Mouse (Mus musculus): ENCODE measurements around the gene Elp4. TPM values are rescaled to one million over a fixed set of nuclear protein-coding genes. Genes with fewer than 3 reads are reported as not detected.

Gene Elp4
- polyA plus RNA-seq, 1 experiment = 4.7 TPM

DNA sequence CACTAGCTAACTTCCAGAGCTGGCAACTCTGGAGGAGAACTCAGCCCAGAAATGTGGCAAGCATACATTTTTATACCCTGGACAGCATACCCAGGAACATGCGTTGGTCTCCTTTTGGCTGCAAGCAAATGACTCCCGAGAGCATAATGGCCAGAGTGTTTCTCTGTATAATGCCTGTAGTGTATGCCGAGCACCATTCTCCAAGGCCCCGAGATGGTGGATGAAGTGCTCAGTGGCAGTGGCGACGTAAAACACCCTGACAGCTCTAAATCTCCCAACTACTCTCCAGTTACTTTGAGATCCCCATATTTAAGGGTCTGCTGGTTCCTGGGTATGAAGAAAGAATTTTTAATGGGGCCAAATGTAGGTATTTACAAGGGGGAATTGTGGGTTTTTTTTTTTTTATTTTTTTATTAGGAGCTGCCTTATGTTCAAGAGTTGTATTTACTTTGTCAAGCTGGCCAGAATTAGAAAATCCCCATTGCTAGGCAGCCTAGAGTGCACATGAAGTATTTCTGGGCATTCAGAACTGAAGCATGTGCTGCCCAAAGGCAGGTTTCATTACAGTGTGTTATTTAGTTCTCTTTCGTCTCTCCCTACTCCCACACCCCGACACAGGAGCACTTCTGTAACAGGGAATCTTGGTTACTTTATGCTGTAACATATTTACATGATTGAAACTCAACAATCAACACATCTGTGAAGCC, 188.8 kb downstream of the Elp4 start:
- H3K36me3 ChIP-seq (ENCODE audit: control insufficient read depth, insufficient read depth, low read length) = no peaks in the 10 kb centered on the region
- 96% methylated on average over 8 of the region's 8 CpGs for WGBS
- DNase-seq = no peak
- TF ChIP-seq POLR2A (IDR thresholded peaks at IDR 0.05; ENCODE audit: control insufficient read depth, extremely low read depth, insufficient read depth, low read length, poor library complexity) = no peak
- no peak for TF ChIP-seq CTCF (IDR thresholded peaks at IDR 0.05; ENCODE audit: borderline replicate concordance, control insufficient read depth, extremely low read depth, insufficient read depth, low read length, poor library complexity)
- no peaks in the 10 kb centered on the region for H3K4me1 ChIP-seq (replicated peaks; ENCODE audit: control insufficient read depth, insufficient read depth, low read length)
- no peak overlapping the region for H3K27ac ChIP-seq (ENCODE audit: control insufficient read depth, insufficient read depth, low read length)
- H3K27me3 ChIP-seq (ENCODE audit: control insufficient read depth, insufficient read depth, low read length) = no peaks in the 10 kb centered on the region
- no peak overlapping the region for H3K4me3 ChIP-seq (ENCODE audit: control insufficient read depth, insufficient read depth, low read length)

GRCm38 (mm10) chr2:105710511-105710910, 193.9 kb downstream of the Elp4 start:
- no peaks in the 10 kb centered on the region for H3K4me1 ChIP-seq (replicated peaks; ENCODE audit: control insufficient read depth, insufficient read depth, low read length)
- no peak for TF ChIP-seq POLR2A (IDR thresholded peaks at IDR 0.05; ENCODE audit: control insufficient read depth, extremely low read depth, insufficient read depth, low read length, poor library complexity)
- TF ChIP-seq CTCF (IDR thresholded peaks at IDR 0.05; ENCODE audit: borderline replicate concordance, control insufficient read depth, extremely low read depth, insufficient read depth, low read length, poor library complexity) = no peak
- H3K27ac ChIP-seq (ENCODE audit: control insufficient read depth, insufficient read depth, low read length) = no peak overlapping the region
- DNase-seq = no peak
- no peaks in the 10 kb centered on the region for H3K36me3 ChIP-seq (ENCODE audit: control insufficient read depth, insufficient read depth, low read length)
- no peaks in the 10 kb centered on the region for H3K27me3 ChIP-seq (ENCODE audit: control insufficient read depth, insufficient read depth, low read length)
- H3K4me3 ChIP-seq (ENCODE audit: control insufficient read depth, insufficient read depth, low read length) = no peak overlapping the region
- 92% methylated on average over 3 of the region's 3 CpGs for WGBS

- Histone ChIP-seq H3K27ac (ENCODE audit: control insufficient read depth, insufficient read depth, low read length) (no peak overlapping the region), H3K36me3 (ENCODE audit: control insufficient read depth, insufficient read depth, low read length) (no peaks in the 10 kb centered on the region), H3K27me3 (ENCODE audit: control insufficient read depth, insufficient read depth, low read length) (no peaks in the 10 kb centered on the region), H3K4me3 (ENCODE audit: control insufficient read depth, insufficient read depth, low read length) (no peak overlapping the region), H3K4me1 (replicated peaks; ENCODE audit: control insufficient read depth, insufficient read depth, low read length) (no peaks in the 10 kb centered on the region)
- 93% methylated on average over 3 of the region's 3 CpGs for WGBS
- DNase-seq = no peak
- no peak for TF ChIP-seq CTCF (IDR thresholded peaks at IDR 0.05; ENCODE audit: borderline replicate concordance, control insufficient read depth, extremely low read depth, insufficient read depth, low read length, poor library complexity)
- no peak for TF ChIP-seq POLR2A (IDR thresholded peaks at IDR 0.05; ENCODE audit: control insufficient read depth, extremely low read depth, insufficient read depth, low read length, poor library complexity)
These were observed 195.2 kb downstream of the Elp4 start for GRCm38 (mm10) chr2:105709126-105709525.

GRCm38 (mm10) chr2:105705320-105705719, 199.0 kb downstream of the Elp4 start:
- Histone ChIP-seq H3K27me3 (ENCODE audit: control insufficient read depth, insufficient read depth, low read length) (no peaks in the 10 kb centered on the region), H3K4me1 (replicated peaks; ENCODE audit: control insufficient read depth, insufficient read depth, low read length) (no peaks in the 10 kb centered on the region), H3K4me3 (ENCODE audit: control insufficient read depth, insufficient read depth, low read length) (no peak overlapping the region), H3K36me3 (ENCODE audit: control insufficient read depth, insufficient read depth, low read length) (no peaks in the 10 kb centered on the region), H3K27ac (ENCODE audit: control insufficient read depth, insufficient read depth, low read length) (no peak overlapping the region)
- DNase-seq = no peak
- TF ChIP-seq CTCF (IDR thresholded peaks at IDR 0.05; ENCODE audit: borderline replicate concordance, control insufficient read depth, extremely low read depth, insufficient read depth, low read length, poor library complexity) (no peak), POLR2A (IDR thresholded peaks at IDR 0.05; ENCODE audit: control insufficient read depth, extremely low read depth, insufficient read depth, low read length, poor library complexity) (no peak)
- 93% methylated on average over 2 of the region's 2 CpGs for WGBS

- TF ChIP-seq POLR2A (IDR thresholded peaks at IDR 0.05; ENCODE audit: control insufficient read depth, extremely low read depth, insufficient read depth, low read length, poor library complexity) (no peak), CTCF (IDR thresholded peaks at IDR 0.05; ENCODE audit: borderline replicate concordance, control insufficient read depth, extremely low read depth, insufficient read depth, low read length, poor library complexity) (no peak)
- no peak for DNase-seq
- WGBS = 96% methylated on average over 10 of the region's 10 CpGs
- Histone ChIP-seq H3K4me3 (ENCODE audit: control insufficient read depth, insufficient read depth, low read length) (no peak overlapping the region), H3K36me3 (ENCODE audit: control insufficient read depth, insufficient read depth, low read length) (no peaks in the 10 kb centered on the region), H3K27me3 (ENCODE audit: control insufficient read depth, insufficient read depth, low read length) (no peaks in the 10 kb centered on the region), H3K27ac (ENCODE audit: control insufficient read depth, insufficient read depth, low read length) (no peak overlapping the region), H3K4me1 (replicated peaks; ENCODE audit: control insufficient read depth, insufficient read depth, low read length) (no peaks in the 10 kb centered on the region)
These were observed 201.8 kb downstream of the Elp4 start for GRCm38 (mm10) chr2:105702586-105702985.

DNA sequence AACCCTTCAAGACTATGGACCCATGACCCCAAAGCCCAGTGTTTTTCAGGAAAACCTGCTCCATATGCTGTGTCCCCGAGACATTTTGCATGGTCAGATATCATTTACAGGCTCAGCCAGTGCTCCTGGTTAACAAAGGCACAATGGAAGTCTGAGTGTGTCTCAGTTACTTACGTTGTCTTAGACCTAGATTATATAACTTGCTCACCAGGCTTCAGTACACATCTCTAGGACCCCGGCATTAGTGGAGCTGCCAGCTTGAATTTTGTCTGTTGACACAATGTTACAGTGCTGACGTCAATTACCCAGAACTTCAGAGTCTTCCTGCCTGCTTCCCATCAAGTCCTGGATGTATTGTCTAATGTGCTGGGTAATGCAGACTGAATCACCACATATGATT, 202.6 kb downstream of the Elp4 start:
- Histone ChIP-seq H3K4me3 (ENCODE audit: control insufficient read depth, insufficient read depth, low read length) (no peak overlapping the region), H3K4me1 (replicated peaks; ENCODE audit: control insufficient read depth, insufficient read depth, low read length) (no peaks in the 10 kb centered on the region), H3K27me3 (ENCODE audit: control insufficient read depth, insufficient read depth, low read length) (no peaks in the 10 kb centered on the region), H3K36me3 (ENCODE audit: control insufficient read depth, insufficient read depth, low read length) (no peaks in the 10 kb centered on the region), H3K27ac (ENCODE audit: control insufficient read depth, insufficient read depth, low read length) (no peak overlapping the region)
- WGBS = 94% methylated on average over 4 of the region's 4 CpGs
- no peak for DNase-seq
- TF ChIP-seq CTCF (IDR thresholded peaks at IDR 0.05; ENCODE audit: borderline replicate concordance, control insufficient read depth, extremely low read depth, insufficient read depth, low read length, poor library complexity) = no peak
- no peak for TF ChIP-seq POLR2A (IDR thresholded peaks at IDR 0.05; ENCODE audit: control insufficient read depth, extremely low read depth, insufficient read depth, low read length, poor library complexity)

- Histone ChIP-seq H3K27ac (ENCODE audit: control insufficient read depth, insufficient read depth, low read length) (no peak overlapping the region), H3K27me3 (ENCODE audit: control insufficient read depth, insufficient read depth, low read length) (no peaks in the 10 kb centered on the region), H3K4me3 (ENCODE audit: control insufficient read depth, insufficient read depth, low read length) (no peak overlapping the region), H3K4me1 (replicated peaks; ENCODE audit: control insufficient read depth, insufficient read depth, low read length) (no peaks in the 10 kb centered on the region), H3K36me3 (ENCODE audit: control insufficient read depth, insufficient read depth, low read length) (no peaks in the 10 kb centered on the region)
- no peak for DNase-seq
- 97% methylated on average over 2 of the region's 2 CpGs for WGBS
- TF ChIP-seq POLR2A (IDR thresholded peaks at IDR 0.05; ENCODE audit: control insufficient read depth, extremely low read depth, insufficient read depth, low read length, poor library complexity) (no peak), CTCF (IDR thresholded peaks at IDR 0.05; ENCODE audit: borderline replicate concordance, control insufficient read depth, extremely low read depth, insufficient read depth, low read length, poor library complexity) (no peak)
These were observed 205.7 kb downstream of the Elp4 start for GRCm38 (mm10) chr2:105698631-105699030.
